10 mouse cellular contexts compared by ENCODE assay signal in genomic region chr12:20845297-20845696, GRCm38 (mm10).
DNase-seq lines count a peak whose midpoint lies in the region; ATAC-seq and TF ChIP-seq lines count a peak whose summit lies in the region.
"Had no signal": no experiment of that assay in that cellular context is flagged by ENCODE, and none has a peak within 500 bp of the region (broad histone marks: within the 10 kb centered on the region; RNA-seq: fewer than 3 reads in every experiment).

No protein-coding gene starts in this region.

- no peak for DNase-seq in heart, adult 9 months (ENCODE audit: low spot score in 2 of 2)
- peak; percentile 36 for DNase-seq in WW6 (ENCODE audit: low read depth, low spot score)
- no peak for DNase-seq in cerebellum, postnatal 25 days
- DNase-seq in gastrocnemius, adult 8-10 months (ENCODE audit: low spot score in 2 of 2): no peak
- DNase-seq in cerebellum, adult 2 months: no peak
- DNase-seq: cerebellum, postnatal 10 days had no signal

- TF ChIP-seq POLR2A in cerebellum, adult 2 months (IDR thresholded peaks at IDR 0.05; ENCODE audit: borderline replicate concordance, insufficient read depth, low read length): no peak

- TF ChIP-seq CTCF in cerebellum, adult 2 months (IDR thresholded peaks at IDR 0.05; ENCODE audit: borderline replicate concordance, insufficient read depth, low read depth, low read length): no peak

- peaks cover 10% of the 10 kb centered on the region for H3K9me3 ChIP-seq in heart, embryonic 16.5 days (replicated peaks; ENCODE audit: control insufficient read depth, low read length)
- peaks cover 22% of the 10 kb centered on the region; the same call in 1 of the 2 replicates for H3K9me3 ChIP-seq in hindbrain, embryonic 15.5 days
- peaks cover 22% of the 10 kb centered on the region; the same call in 1 of the 2 replicates for H3K9me3 ChIP-seq in midbrain, embryonic 16.5 days (replicated peaks; ENCODE audit: control insufficient read depth, low read length, poor library complexity, severe bottlenecking)
- H3K9me3 ChIP-seq: liver, embryonic 15.5 days had no signal

- H3K4me3 ChIP-seq in heart, embryonic 16.5 days (ENCODE audit: low read length): no peak overlapping the region
- peak overlapping the region; percentile 24 for H3K4me3 ChIP-seq in hindbrain, embryonic 15.5 days
- H3K4me3 ChIP-seq in midbrain, embryonic 16.5 days (ENCODE audit: low read depth, low read length): peak overlapping the region; percentile 19
- no peak overlapping the region for H3K4me3 ChIP-seq in cerebellum, adult 2 months (replicated peaks; ENCODE audit: insufficient read depth, low read depth, low read length)
- H3K4me3 ChIP-seq: liver, embryonic 15.5 days had no signal

- no peaks in the 10 kb centered on the region for H3K27me3 ChIP-seq in heart, embryonic 16.5 days (ENCODE audit: control insufficient read depth, insufficient read depth, low read length)
- no peaks in the 10 kb centered on the region for H3K27me3 ChIP-seq in hindbrain, embryonic 15.5 days
- no peaks in the 10 kb centered on the region for H3K27me3 ChIP-seq in midbrain, embryonic 16.5 days (ENCODE audit: control insufficient read depth, insufficient read depth, low read depth, low read length)
- no peaks in the 10 kb centered on the region for H3K27me3 ChIP-seq in cerebellum, adult 2 months (ENCODE audit: control insufficient read depth, insufficient read depth, low read length)
- H3K27me3 ChIP-seq: liver, embryonic 15.5 days had no signal

- no peaks in the 10 kb centered on the region for H3K4me1 ChIP-seq in heart, embryonic 16.5 days (ENCODE audit: control insufficient read depth, insufficient read depth, low read length)
- no peaks in the 10 kb centered on the region for H3K4me1 ChIP-seq in hindbrain, embryonic 15.5 days (replicated peaks)
- H3K4me1 ChIP-seq in midbrain, embryonic 16.5 days (ENCODE audit: control insufficient read depth, insufficient read depth, low read length): no peaks in the 10 kb centered on the region
- H3K4me1 ChIP-seq in cerebellum, adult 2 months (ENCODE audit: control insufficient read depth, insufficient read depth, low read length): no peaks in the 10 kb centered on the region
- H3K4me1 ChIP-seq: liver, embryonic 15.5 days had no signal

- H3K27ac ChIP-seq in heart, embryonic 16.5 days (ENCODE audit: low read length): no peak overlapping the region
- H3K27ac ChIP-seq in hindbrain, embryonic 15.5 days (replicated peaks): no peak overlapping the region
- H3K27ac ChIP-seq in midbrain, embryonic 16.5 days (ENCODE audit: low read length): no peak overlapping the region
- H3K27ac ChIP-seq in cerebellum, adult 2 months (ENCODE audit: insufficient read depth, low read length): no peak overlapping the region
- H3K27ac ChIP-seq: liver, embryonic 15.5 days had no signal

- no peak overlapping the region for H3K9ac ChIP-seq in heart, embryonic 16.5 days (ENCODE audit: low read length)
- no peak overlapping the region for H3K9ac ChIP-seq in hindbrain, embryonic 15.5 days
- H3K9ac ChIP-seq in midbrain, embryonic 16.5 days (ENCODE audit: low read depth, low read length): no peak overlapping the region
- H3K9ac ChIP-seq: liver, embryonic 15.5 days had no signal

- H3K36me3 ChIP-seq in heart, embryonic 16.5 days (ENCODE audit: control insufficient read depth, insufficient read depth): no peaks in the 10 kb centered on the region
- H3K36me3 ChIP-seq in hindbrain, embryonic 15.5 days: no peaks in the 10 kb centered on the region
- no peaks in the 10 kb centered on the region for H3K36me3 ChIP-seq in midbrain, embryonic 16.5 days (ENCODE audit: control insufficient read depth, insufficient read depth, low read length)
- H3K36me3 ChIP-seq: liver, embryonic 15.5 days had no signal

- 45% methylated on average over 17 of the region's 17 CpGs for WGBS in heart, embryonic 16.5 days
- 55% methylated on average over 17 of the region's 17 CpGs for WGBS in hindbrain, embryonic 15.5 days
- 57% methylated on average over 17 of the region's 17 CpGs for WGBS in midbrain, embryonic 16.5 days
- WGBS in cerebellum, adult 2 months: 62% methylated on average over 17 of the region's 17 CpGs

- ATAC-seq in heart, embryonic 16.5 days (replicated peaks; ENCODE audit: extremely low read depth, insufficient read depth, low FRiP score): no peak
- no peak for ATAC-seq in hindbrain, embryonic 15.5 days (ENCODE audit: low FRiP score, low read depth)
- no peak for ATAC-seq in midbrain, embryonic 16.5 days

- H3K4me2 ChIP-seq in heart, embryonic 16.5 days (ENCODE audit: low read depth, low read length): peak overlapping the region; percentile 39
- H3K4me2 ChIP-seq in hindbrain, embryonic 15.5 days: peak overlapping the region; percentile 15
- no peak overlapping the region for H3K4me2 ChIP-seq in midbrain, embryonic 16.5 days (ENCODE audit: low read length)
- H3K4me2 ChIP-seq: liver, embryonic 15.5 days had no signal

Comparison
In these comparisons a context has a peak if more than half of its experiments do, and no peak if none do; other contexts are left out.
1. H3K4me3 ChIP-seq: peak in hindbrain, embryonic 15.5 days (single experiment) and midbrain, embryonic 16.5 days (single experiment); none in heart, embryonic 16.5 days (single experiment) and cerebellum, adult 2 months (single experiment).